Mouse (Mus musculus) liver, adult (tissue): Measurements from ENCODE around the gene Mbnl1.

Experiments
- GATA4 ChIP-seq: IDR thresholded peaks from 2 replicates; pipeline ENCODE4 v1.6.1; 2014; ENCODE audit warnings: mild to moderate bottlenecking, low read length; ENCODE audit not compliant: insufficient replicate concordance

Mbnl1 gene

DNA sequence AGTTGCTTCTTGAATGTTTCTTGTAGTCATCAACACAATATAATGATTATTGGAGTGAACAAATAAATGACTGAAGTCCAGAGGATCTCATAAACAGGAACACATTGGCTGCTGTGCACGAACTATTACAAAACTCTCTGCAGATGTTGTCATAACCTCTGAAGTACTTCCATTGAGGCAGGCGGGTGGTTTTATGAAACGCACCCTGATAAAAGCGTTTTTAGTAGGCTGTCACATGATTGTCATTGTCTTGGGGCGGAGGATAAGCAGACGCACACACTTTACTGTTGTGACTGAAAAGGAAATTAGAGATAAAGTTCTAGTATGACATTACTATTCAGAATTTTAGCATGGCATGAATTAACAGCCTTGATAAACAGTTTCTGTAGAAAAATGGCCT is 131.6 kb downstream of the Mbnl1 start:
- TF ChIP-seq GATA4, result no peak; the same call in 1 of the 2 replicates

DNA sequence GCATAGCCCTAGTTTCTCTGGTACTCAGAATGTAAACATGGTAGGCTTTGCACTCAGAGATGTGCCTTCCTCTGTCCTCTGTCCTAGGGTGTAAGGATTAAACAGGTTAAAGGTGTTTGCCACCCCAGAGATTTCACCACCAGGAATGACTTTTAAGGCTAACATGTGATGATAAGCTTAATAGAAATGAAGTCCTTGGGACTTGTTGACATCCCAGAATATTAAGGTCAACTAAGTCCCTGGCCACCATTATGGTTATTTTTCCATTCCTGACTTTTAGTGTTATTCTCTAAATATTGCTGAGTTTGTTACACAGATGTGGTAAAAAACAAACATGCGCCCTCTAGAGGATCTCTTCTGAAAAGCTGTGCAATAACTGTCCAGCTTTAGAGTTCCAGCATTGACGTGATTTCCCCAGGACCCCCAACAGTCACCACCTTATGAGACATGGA is 136.3 kb downstream of the Mbnl1 start:
- no peak for TF ChIP-seq GATA4

DNA sequence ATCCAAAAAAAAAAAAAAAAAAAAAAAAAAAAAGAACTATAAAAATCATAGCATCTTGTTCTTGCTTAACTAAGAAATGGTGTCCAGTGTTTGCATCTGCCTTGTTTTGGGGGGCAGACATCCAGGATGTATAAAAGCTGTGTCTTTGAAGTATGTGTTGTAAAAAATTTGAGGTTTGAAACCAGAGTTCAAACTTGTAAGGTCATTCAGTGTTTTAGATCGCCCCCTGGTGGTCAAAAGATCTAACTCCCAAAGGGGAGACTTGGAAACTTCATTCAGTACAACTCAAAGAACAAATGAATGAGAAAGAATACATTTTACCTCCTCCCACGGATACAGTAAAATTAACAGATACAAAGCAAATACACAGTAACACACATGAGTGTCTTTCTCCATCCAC is 139.2 kb downstream of the Mbnl1 start:
- TF ChIP-seq GATA4, result no peak

- no peak for TF ChIP-seq GATA4
These were observed 140.5 kb downstream of the Mbnl1 start for GRCm38 (mm10) chr3:60613121-60613520.

DNA sequence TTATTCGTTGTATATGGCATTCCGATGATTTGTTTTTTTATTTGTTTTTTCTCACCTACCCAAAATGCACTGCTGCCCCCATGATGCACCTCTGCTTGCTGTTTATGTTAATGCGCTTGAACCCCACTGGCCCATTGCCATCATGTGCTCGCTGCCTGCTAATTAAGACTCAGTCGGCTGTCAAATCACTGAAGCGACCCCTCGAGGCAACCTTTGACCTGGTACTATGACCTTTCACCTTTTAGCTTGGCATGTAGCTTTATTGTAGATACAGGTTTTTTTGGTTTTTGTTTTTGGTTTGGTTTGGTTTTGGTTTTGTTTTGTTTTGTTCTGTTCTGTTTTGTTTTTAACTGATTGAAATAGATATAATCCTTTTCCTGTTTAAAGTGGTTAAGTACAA is 141.9 kb downstream of the Mbnl1 start:
- TF ChIP-seq GATA4, result no peak

GRCm38 (mm10) chr3:60615057-60615606 is 142.5 kb downstream of the Mbnl1 start:
- no peak for TF ChIP-seq GATA4

GRCm38 (mm10) chr3:60615615-60616014 is 143.0 kb downstream of the Mbnl1 start:
- TF ChIP-seq GATA4, result no peak

GRCm38 (mm10) chr3:60616147-60616546 is 143.5 kb downstream of the Mbnl1 start:
- no peak for TF ChIP-seq GATA4

- no peak for TF ChIP-seq GATA4
These were observed 145.0 kb downstream of the Mbnl1 start for GRCm38 (mm10) chr3:60617643-60618042.

DNA sequence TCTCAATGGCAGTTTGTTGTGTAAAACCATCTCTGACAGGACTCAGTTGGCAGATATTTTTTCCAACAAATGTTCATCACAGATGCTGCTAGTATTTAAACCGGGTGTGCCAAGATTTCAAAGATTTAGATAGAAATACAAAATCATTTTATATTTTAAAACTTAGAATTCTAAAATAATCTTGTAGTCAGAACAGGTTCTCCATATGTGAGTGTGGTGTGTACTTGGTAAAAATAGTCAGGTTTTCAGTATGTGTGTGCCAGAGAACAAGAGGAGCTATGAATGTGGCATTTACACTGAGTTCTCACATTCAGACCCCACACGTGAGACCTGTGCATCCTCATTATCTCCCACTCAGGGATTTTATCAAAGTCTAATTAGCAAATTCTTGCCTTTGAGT is 147.6 kb downstream of the Mbnl1 start:
- TF ChIP-seq GATA4, result no peak

- no peak for TF ChIP-seq GATA4
These were observed 158.6 kb downstream of the Mbnl1 start for GRCm38 (mm10) chr3:60631183-60631582.

DNA sequence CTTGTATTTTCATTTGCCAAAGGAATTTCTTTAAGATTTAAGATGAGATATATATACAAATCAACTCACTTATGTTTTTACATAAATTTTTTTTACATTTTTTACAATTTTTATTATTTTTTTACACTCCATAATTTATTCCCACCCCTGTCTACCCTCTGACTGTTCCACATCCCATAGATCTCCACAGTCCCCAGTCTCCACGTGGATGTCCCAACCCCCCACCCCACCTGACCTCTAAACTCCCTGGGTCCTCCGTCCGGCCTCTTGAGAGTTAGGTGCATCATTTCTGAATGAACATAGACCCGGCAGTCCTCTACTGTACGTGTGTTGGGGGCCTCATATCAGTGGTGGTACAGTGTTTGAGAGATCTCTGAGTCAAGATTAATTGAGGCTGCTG is 159.1 kb downstream of the Mbnl1 start:
- no peak for TF ChIP-seq GATA4

DNA sequence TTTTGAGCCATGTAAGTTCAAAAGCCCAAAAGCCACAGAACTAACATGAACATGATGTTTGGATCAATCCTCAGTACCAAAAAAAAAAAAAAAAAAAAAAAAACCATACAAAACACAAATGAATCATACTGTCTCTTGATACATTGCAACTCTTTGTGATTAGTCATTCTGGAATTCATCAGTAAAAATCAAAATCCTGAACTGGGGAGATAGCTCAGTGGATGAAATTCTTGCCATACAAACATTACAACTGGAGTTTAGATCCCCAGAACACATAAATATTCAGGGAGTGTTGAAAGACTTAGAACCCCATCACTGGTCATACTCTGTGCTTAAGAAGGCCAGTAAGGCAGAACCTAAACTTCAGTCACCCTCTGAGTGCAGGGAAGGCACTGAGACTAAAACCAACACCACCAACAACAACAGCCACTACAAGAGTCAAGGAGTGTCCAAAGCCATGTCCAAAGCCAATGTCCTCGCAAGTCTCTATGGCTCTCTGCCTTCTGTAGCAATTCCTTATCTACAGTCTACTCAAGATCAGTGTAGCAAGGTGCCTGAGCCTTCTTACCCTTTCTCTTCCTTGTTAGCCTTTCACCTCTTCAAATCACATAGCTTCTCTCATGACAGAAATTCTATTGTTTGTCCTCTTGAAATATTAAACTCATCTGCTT is 160.3 kb downstream of the Mbnl1 start:
- TF ChIP-seq GATA4, result no peak

- TF ChIP-seq GATA4, result no peak
These were observed 165.9 kb downstream of the Mbnl1 start for GRCm38 (mm10) chr3:60638530-60638929.

DNA sequence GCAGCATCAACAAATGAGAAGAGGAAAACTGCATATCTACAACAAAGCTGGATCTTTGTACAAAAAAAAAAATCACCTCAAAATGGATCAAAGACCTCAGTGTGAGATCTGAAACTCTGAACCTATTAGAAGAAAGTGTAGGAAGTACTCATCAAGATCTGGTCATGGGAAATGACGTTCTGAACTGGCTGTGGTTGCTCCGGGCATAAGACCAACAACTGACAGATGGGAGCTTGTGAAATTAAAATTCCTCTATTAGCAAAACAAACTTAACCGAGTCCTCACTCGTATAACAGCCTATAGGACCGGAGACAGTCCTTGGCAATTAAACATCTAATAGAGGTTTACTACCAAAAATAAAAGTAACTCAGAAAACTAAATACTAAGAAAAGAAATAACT is 166.5 kb downstream of the Mbnl1 start:
- TF ChIP-seq GATA4, result no peak

DNA sequence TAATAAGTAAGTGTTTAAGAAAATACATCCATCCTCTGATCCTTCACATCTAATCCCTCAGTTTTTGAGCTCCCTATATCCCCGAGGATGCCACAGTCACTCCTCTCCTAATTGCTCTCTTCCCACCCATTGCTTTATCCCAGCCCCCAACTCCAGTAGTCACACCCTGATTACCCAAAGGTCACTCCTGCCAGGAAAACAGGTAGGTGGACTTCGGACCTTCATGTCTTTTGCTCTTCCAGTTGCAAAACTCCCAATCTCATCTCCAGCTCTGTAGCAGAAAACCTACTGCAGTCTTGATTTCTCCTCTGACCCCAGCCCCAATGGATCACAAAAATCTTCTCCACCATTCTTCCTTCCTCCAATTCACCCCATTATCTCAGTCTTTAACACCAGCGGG is 169.6 kb downstream of the Mbnl1 start:
- no peak for TF ChIP-seq GATA4

GRCm38 (mm10) chr3:60645531-60645930 is 172.9 kb downstream of the Mbnl1 start:
- TF ChIP-seq GATA4, result no peak

DNA sequence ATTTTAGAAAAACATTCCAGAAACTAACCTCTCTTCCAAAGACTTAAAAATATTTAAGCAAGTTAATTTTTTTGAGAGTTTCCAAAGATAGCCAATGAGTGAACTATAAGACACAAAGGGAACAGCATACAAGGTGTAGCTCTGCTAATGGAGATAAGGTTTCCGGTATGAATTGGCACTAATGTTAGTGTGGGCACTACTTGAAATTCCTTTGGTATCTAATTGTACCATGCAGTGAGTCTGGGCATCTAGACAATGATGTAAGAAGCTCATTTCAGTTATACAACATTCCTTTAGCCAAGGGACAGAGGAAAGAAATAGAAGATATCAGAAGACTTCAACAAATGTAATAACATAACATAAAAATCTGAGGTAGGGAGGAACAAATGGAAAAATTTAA is 175.7 kb downstream of the Mbnl1 start:
- TF ChIP-seq GATA4, result no peak

DNA sequence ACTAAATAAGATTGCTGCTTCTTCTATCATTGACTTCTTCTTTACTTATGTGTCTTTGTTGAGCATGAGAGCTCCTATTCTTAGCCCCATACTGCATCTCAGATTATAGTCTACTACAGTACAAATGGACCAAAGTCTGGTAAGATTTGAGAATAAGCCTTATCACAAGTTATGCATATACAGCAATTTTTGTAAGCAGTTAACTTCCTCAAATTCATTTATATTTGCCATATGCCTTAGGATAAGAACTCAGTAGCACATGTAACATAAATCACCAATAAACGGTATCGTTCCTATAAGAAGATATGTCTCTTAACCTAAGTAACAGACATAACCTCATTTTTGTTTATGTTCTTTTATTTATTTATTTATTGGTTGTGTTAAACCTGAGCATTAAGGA is 188.1 kb downstream of the Mbnl1 start:
- TF ChIP-seq GATA4, result no peak
